Mouse (Mus musculus): Measurements from ENCODE around the gene Tbxa2r.

- no peak for TF ChIP-seq EP300 (IDR thresholded peaks at IDR 0.05)
- TF ChIP-seq CTCF (IDR thresholded peaks at IDR 0.05), result 0 out of 2 replicates have a peak, but pooled peaks have one; percentile 18
Observed at GRCm38 (mm10) chr10:81376561-81377361, 48.2 kb downstream of the Tbxa2r start.
